Mouse (Mus musculus) forebrain, embryonic 11.5 days (tissue): ENCODE results near the gene Sytl4. TPM values are rescaled to one million over a fixed set of nuclear protein-coding genes. Genes with fewer than 3 reads are reported as not detected.

Experiments used
- ATAC-seq: fragments of 200-750 bp; cut with Nextera tagmentation; replicated peaks from 2 replicates; pipeline ENCODE4 v1.8.0; 2017; ENCODE audit warnings: moderate TSS enrichment; ENCODE audit not compliant: low FRiP score
- DNase-seq: peaks from one replicate; pipeline ENCODE4 v3.0.0-alpha.2; 2017; ENCODE audit warnings: low spot score
- H3K27ac ChIP-seq: fragments of 300-500 bp; sonication (generic); 2 replicates; pipeline ENCODE4 v1.5.1; 2014; ENCODE audit warnings: low read depth, low read length
- H3K27me3 ChIP-seq: fragments of 300-500 bp; sonication (generic); 2 replicates; pipeline ENCODE4 v1.6.1; 2014; ENCODE audit warnings: mild to moderate bottlenecking, low read length, mixed read lengths; ENCODE audit not compliant: control insufficient read depth, insufficient read depth
- H3K36me3 ChIP-seq: fragments of 300-500 bp; sonication (generic); 2 replicates; pipeline ENCODE4 v1.6.1; 2014; ENCODE audit warnings: mild to moderate bottlenecking, low read length, moderate library complexity, mixed read lengths; ENCODE audit not compliant: control insufficient read depth, insufficient read depth
- H3K4me1 ChIP-seq: fragments of 300-500 bp; sonication (generic); replicated peaks from 2 replicates; pipeline ENCODE4 v1.6.1; 2014; ENCODE audit warnings: low read length, mixed read lengths; ENCODE audit not compliant: control insufficient read depth, insufficient read depth
- H3K4me2 ChIP-seq: fragments of 300-500 bp; sonication (generic); 2 replicates; pipeline ENCODE4 v1.6.1; 2014; ENCODE audit warnings: low read depth, mild to moderate bottlenecking, low read length, moderate library complexity, mixed read lengths; ENCODE audit not compliant: severe bottlenecking
- H3K4me3 ChIP-seq: fragments of 300-500 bp; sonication (generic); 2 replicates; pipeline ENCODE4 v1.5.1; 2014; ENCODE audit warnings: low read depth, low read length
- H3K9ac ChIP-seq: fragments of 300-500 bp; sonication (generic); 2 replicates; pipeline ENCODE4 v1.6.1; 2014; ENCODE audit warnings: low read length
- H3K9me3 ChIP-seq: fragments of 300-500 bp; sonication (generic); 2 replicates; pipeline ENCODE4 v1.6.1; 2016; ENCODE audit warnings: low read length, mixed read lengths; ENCODE audit not compliant: control insufficient read depth
- WGBS: fragments of 180-500 bp; shearing (Covaris S2); extraction: QIAGEN DNeasy Blood & Tissue Kit; methylation state at CpG from one replicate; pipeline ENCODE4 v1.1.7; 2014; 5-methylcytosine and 5-hydroxymethylcytosine counted together
- polyA plus RNA-seq: library from polyadenylated mRNA; unstranded; fragments of >200 nt; fragmentation: Nextera tagmentation; extraction: Ambion mirVana; gene quantifications from 2 replicates; pipeline ENCODE4 v1.2.1, GENCODE M21; 2014

Sytl4 gene
- polyA plus RNA-seq, 1 experiment from 2014 or later = 2.2 TPM

DNA sequence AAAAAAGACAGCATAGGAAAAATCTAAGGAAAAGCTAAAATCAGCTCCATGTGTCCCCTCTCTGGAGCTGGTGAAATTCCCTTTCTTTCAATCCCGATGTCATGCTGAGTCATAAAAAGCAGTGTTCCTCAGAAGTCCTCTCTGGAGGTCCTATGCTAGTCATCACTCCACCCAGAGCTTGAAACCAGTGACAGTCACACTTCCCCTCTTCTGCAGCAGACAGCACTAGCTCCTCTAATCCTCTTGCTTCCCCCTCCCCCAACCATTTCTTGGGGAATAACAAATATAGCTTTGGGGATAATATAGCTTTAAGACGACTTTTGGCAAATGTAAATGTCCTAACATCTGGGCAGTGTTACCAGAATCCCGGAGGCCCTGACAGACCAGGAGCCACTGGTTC lies 73.4 kb downstream of the Sytl4 start, which contains the start of gene Srpx2:
TSS of gene Srpx2 (plus strand) at position 166 of the 400 bp plus-strand sequence.
- Histone ChIP-seq H3K9me3 (no peaks in the 10 kb centered on the region), H3K36me3 (no peaks in the 10 kb centered on the region), H3K9ac (no peak within 1 kb of the TSS), H3K27ac (no peak within 1 kb of the TSS), H3K27me3 (no peaks in the 10 kb centered on the region), H3K4me3 (no peak within 1 kb of the TSS), H3K4me1 (no peaks in the 10 kb centered on the region), H3K4me2 (no peak within 1 kb of the TSS)
- DNase-seq (no peak), ATAC-seq (no peak)
- 50% methylated on average over 3 of the region's 3 CpGs for WGBS

GRCm38 (mm10) chrX:133898014-133898542 lies 83.5 kb downstream of the Sytl4 start, which contains the start of gene Tspan6:
TSS of gene Tspan6 (minus strand) at chrX:133898429.
- WGBS = 25% methylated on average over 33 of the region's 33 CpGs
- Histone ChIP-seq H3K27me3 (no peaks in the 10 kb centered on the region), H3K36me3 (no peaks in the 10 kb centered on the region), H3K9ac (peak within 1 kb of the TSS; percentile 77), H3K27ac (0 out of 2 replicates have a peak within 1 kb of the TSS, but pooled peaks have one; percentile 6), H3K4me3 (peak within 1 kb of the TSS; percentile 52), H3K4me2 (peak within 1 kb of the TSS; percentile 47), H3K4me1 (no peaks in the 10 kb centered on the region), H3K9me3 (no peaks in the 10 kb centered on the region)
- DNase-seq (peak; percentile 89), ATAC-seq (peak; percentile 96)

GRCm38 (mm10) chrX:133888111-133888510 lies 93.5 kb downstream of the Sytl4 start:
- H3K9me3 ChIP-seq = no peaks in the 10 kb centered on the region
- ATAC-seq (no peak), DNase-seq (no peak)
- H3K9ac ChIP-seq = no peak overlapping the region
- H3K27ac ChIP-seq = no peak overlapping the region
- no peaks in the 10 kb centered on the region for H3K27me3 ChIP-seq
- no peaks in the 10 kb centered on the region for H3K4me1 ChIP-seq
- WGBS = 93% methylated on average over 5 of the region's 5 CpGs
- H3K36me3 ChIP-seq = no peaks in the 10 kb centered on the region
- H3K4me2 ChIP-seq = no peak overlapping the region
- no peak overlapping the region for H3K4me3 ChIP-seq

DNA sequence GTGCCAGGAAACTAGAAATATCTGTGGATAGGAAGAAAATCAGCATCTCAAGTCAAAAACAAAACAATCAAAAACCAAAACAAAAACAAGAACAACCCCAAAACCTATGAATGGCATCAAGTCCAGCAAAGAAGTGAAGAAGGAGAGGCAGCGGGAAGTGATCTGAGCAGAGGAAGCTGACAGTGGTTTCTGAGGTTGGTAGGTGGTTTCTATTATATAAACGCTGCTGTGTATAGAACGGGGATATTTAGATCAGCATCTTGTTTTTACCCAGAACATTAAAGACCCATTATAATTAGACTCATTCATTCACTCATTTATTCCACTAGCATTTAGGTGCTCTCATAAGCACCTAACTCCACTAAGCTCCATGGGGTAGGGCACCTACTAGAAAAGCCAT lies 94.3 kb downstream of the Sytl4 start:
- Histone ChIP-seq H3K27ac (no peak overlapping the region), H3K4me2 (no peak overlapping the region), H3K36me3 (no peaks in the 10 kb centered on the region), H3K4me3 (no peak overlapping the region), H3K27me3 (no peaks in the 10 kb centered on the region), H3K9me3 (no peaks in the 10 kb centered on the region), H3K4me1 (no peaks in the 10 kb centered on the region), H3K9ac (no peak overlapping the region)
- WGBS = 94% methylated on average over 3 of the region's 3 CpGs
- ATAC-seq (no peak), DNase-seq (no peak)

Other genes with a start within 250 kb of the Sytl4 start
- gene Tnmd, start 130.8 kb downstream of the Sytl4 start, polyA plus RNA-seq = 1.3 and 2.0 TPM in 2 replicates
- 207 and 218 TPM in 2 replicates for gene Tspan6, start 83.4 kb downstream of the Sytl4 start, polyA plus RNA-seq
- gene Srpx2, start 73.4 kb downstream of the Sytl4 start, polyA plus RNA-seq = 0.95 and 1.0 TPM in 2 replicates
- 78.0 and 79.9 TPM in 2 replicates for gene Cstf2, start 77.4 kb upstream of the Sytl4 start, polyA plus RNA-seq
- not detected in 2 replicates for gene Xkrx, start 180.3 kb upstream of the Sytl4 start, polyA plus RNA-seq
- not detected in 2 replicates for gene Arl13a, start 205.7 kb upstream of the Sytl4 start, polyA plus RNA-seq
- gene Nox1, start 240.1 kb upstream of the Sytl4 start, polyA plus RNA-seq = 0.11 and 0.17 TPM in 2 replicates